Mouse (Mus musculus): ENCODE measurements at regions not wholly inside any gene's neighbourhood (a gene's known extent, or its start where the extent isn't known, plus 50 kb on each side); places are given as distances from the start of the nearest gene placed in this dataset.

GRCm38 (mm10) chr17:48738708-48739107 lies 193.5 kb upstream of the Lrfn2 start:
- Histone ChIP-seq H3K36me3 (no peaks in the 10 kb centered on the region), H3K4me1 (peaks cover 3% of the 10 kb centered on the region), H3K4me2 (no peak overlapping the region), H3K27ac (replicated peaks) (no peak overlapping the region), H3K9me3 (replicated peaks) (no peaks in the 10 kb centered on the region), H3K27me3 (replicated peaks) (no peaks in the 10 kb centered on the region), H3K4me3 (replicated peaks) (no peak overlapping the region), H3K9ac (replicated peaks) (no peak overlapping the region)
- WGBS, result 64% methylated on average over 5 of the region's 5 CpGs
- no peak for ATAC-seq (ENCODE audit: low FRiP score)

GRCm38 (mm10) chr17:48742769-48743405 lies 189.3 kb upstream of the Lrfn2 start:
- Histone ChIP-seq H3K27me3 (replicated peaks) (no peaks in the 10 kb centered on the region), H3K4me1 (no peaks in the 10 kb centered on the region), H3K9me3 (replicated peaks) (no peaks in the 10 kb centered on the region), H3K27ac (replicated peaks) (no peak overlapping the region), H3K9ac (replicated peaks) (no peak overlapping the region), H3K4me3 (replicated peaks) (no peak overlapping the region), H3K4me2 (no peak overlapping the region), H3K36me3 (no peaks in the 10 kb centered on the region)
- no peak for ATAC-seq (ENCODE audit: low FRiP score)
- WGBS, result 88% methylated on average over 13 of the region's 13 CpGs

- WGBS, result 85% methylated on average over 2 of the region's 2 CpGs
Observed at GRCm38 (mm10) chr17:48770099-48770498, 162.1 kb upstream of the Lrfn2 start.

GRCm38 (mm10) chr17:48771721-48772320 lies 160.4 kb upstream of the Lrfn2 start:
- peaks cover 53% of the 10 kb centered on the region for H3K4me1 ChIP-seq

More at GRCm38 (mm10) chr17:48770099-48770498, 162.1 kb upstream of the Lrfn2 start:
- Histone ChIP-seq H3K9ac (replicated peaks) (no peak overlapping the region), H3K4me1 (peaks cover 36% of the 10 kb centered on the region), H3K4me2 (no peak overlapping the region), H3K36me3 (no peaks in the 10 kb centered on the region), H3K27ac (replicated peaks) (no peak overlapping the region), H3K27me3 (replicated peaks) (no peaks in the 10 kb centered on the region), H3K9me3 (replicated peaks) (no peaks in the 10 kb centered on the region), H3K4me3 (replicated peaks) (no peak overlapping the region)
- ATAC-seq (ENCODE audit: low FRiP score), result no peak

GRCm38 (mm10) chr17:48774172-48774890 lies 157.8 kb upstream of the Lrfn2 start:
- no peak overlapping the region for H3K9ac ChIP-seq (replicated peaks)
- no peak overlapping the region for H3K4me2 ChIP-seq
- no peaks in the 10 kb centered on the region for H3K36me3 ChIP-seq
- H3K27ac ChIP-seq (replicated peaks), result peak overlapping the region; percentile 54
- H3K4me3 ChIP-seq (replicated peaks), result no peak overlapping the region
- no peaks in the 10 kb centered on the region for H3K27me3 ChIP-seq (replicated peaks)
- peak; percentile 8; the same call in 1 of the 2 replicates for ATAC-seq (ENCODE audit: low FRiP score)
- peaks cover 56% of the 10 kb centered on the region for H3K4me1 ChIP-seq
- WGBS, result 10% methylated on average over 15 of the region's 15 CpGs
- no peaks in the 10 kb centered on the region for H3K9me3 ChIP-seq (replicated peaks)

More at GRCm38 (mm10) chr17:48771721-48772320, 160.4 kb upstream of the Lrfn2 start:
- Histone ChIP-seq H3K27ac (replicated peaks) (peak overlapping the region; percentile 66), H3K9me3 (replicated peaks) (no peaks in the 10 kb centered on the region), H3K9ac (replicated peaks) (no peak overlapping the region), H3K4me3 (replicated peaks) (no peak overlapping the region), H3K27me3 (replicated peaks) (no peaks in the 10 kb centered on the region), H3K4me2 (peak overlapping the region; percentile 13; the same call in 1 of the 2 replicates), H3K36me3 (no peaks in the 10 kb centered on the region)
- ATAC-seq (ENCODE audit: low FRiP score), result peak; percentile 76
- WGBS, result 26% methylated on average over 13 of the region's 13 CpGs

GRCm38 (mm10) chr17:48775479-48775878 lies 156.7 kb upstream of the Lrfn2 start:
- H3K4me3 ChIP-seq (replicated peaks), result no peak overlapping the region
- no peak overlapping the region for H3K4me2 ChIP-seq
- no peaks in the 10 kb centered on the region for H3K27me3 ChIP-seq (replicated peaks)
- H3K9ac ChIP-seq (replicated peaks), result no peak overlapping the region
- ATAC-seq (ENCODE audit: low FRiP score), result no peak
- no peaks in the 10 kb centered on the region for H3K9me3 ChIP-seq (replicated peaks)
- no peak overlapping the region for H3K27ac ChIP-seq (replicated peaks)
- H3K4me1 ChIP-seq, result peaks cover 56% of the 10 kb centered on the region
- 84% methylated on average over 5 of the region's 5 CpGs for WGBS
- H3K36me3 ChIP-seq, result no peaks in the 10 kb centered on the region

- H3K9ac ChIP-seq (replicated peaks), result no peak overlapping the region
- no peak overlapping the region for H3K4me3 ChIP-seq (replicated peaks)
- H3K27me3 ChIP-seq (replicated peaks), result no peaks in the 10 kb centered on the region
- H3K4me2 ChIP-seq, result no peak overlapping the region
- no peaks in the 10 kb centered on the region for H3K9me3 ChIP-seq (replicated peaks)
- no peaks in the 10 kb centered on the region for H3K36me3 ChIP-seq
- peak overlapping the region; percentile 70 for H3K27ac ChIP-seq (replicated peaks)
- WGBS, result 9% methylated on average over 2 of the region's 2 CpGs
- 0 out of 2 replicates have a peak, but pooled peaks have one; percentile 6 for ATAC-seq (ENCODE audit: low FRiP score)
- H3K4me1 ChIP-seq, result peaks cover 49% of the 10 kb centered on the region
Observed at GRCm38 (mm10) chr17:48776502-48776902, 155.7 kb upstream of the Lrfn2 start.

GRCm38 (mm10) chr17:48780217-48780616 lies 152.0 kb upstream of the Lrfn2 start:
- Histone ChIP-seq H3K4me1 (peaks cover 21% of the 10 kb centered on the region), H3K36me3 (no peaks in the 10 kb centered on the region), H3K9ac (replicated peaks) (no peak overlapping the region), H3K27ac (replicated peaks) (no peak overlapping the region), H3K4me2 (no peak overlapping the region), H3K4me3 (replicated peaks) (no peak overlapping the region), H3K9me3 (replicated peaks) (no peaks in the 10 kb centered on the region), H3K27me3 (replicated peaks) (no peaks in the 10 kb centered on the region)
- ATAC-seq (ENCODE audit: low FRiP score), result no peak
- WGBS, result 82% methylated on average over 7 of the region's 7 CpGs

GRCm38 (mm10) chr17:48784417-48784816 lies 147.8 kb upstream of the Lrfn2 start:
- H3K36me3 ChIP-seq, result no peaks in the 10 kb centered on the region
- no peaks in the 10 kb centered on the region for H3K27me3 ChIP-seq (replicated peaks)
- H3K27ac ChIP-seq (replicated peaks), result 0 out of 2 replicates have a peak overlapping the region, but pooled peaks have one; percentile 9
- no peaks in the 10 kb centered on the region for H3K9me3 ChIP-seq (replicated peaks)
- H3K9ac ChIP-seq (replicated peaks), result no peak overlapping the region
- ATAC-seq (ENCODE audit: low FRiP score), result peak; percentile 43; the same call in 1 of the 2 replicates
- H3K4me3 ChIP-seq (replicated peaks), result no peak overlapping the region
- 0 out of 2 replicates have a peak, but pooled peaks cover 5% of the 10 kb centered on the region for H3K4me1 ChIP-seq
- 72% methylated on average over 5 of the region's 5 CpGs for WGBS
- no peak overlapping the region for H3K4me2 ChIP-seq

- Histone ChIP-seq H3K4me2 (no peak overlapping the region), H3K27ac (replicated peaks) (no peak overlapping the region), H3K9ac (replicated peaks) (no peak overlapping the region), H3K36me3 (no peaks in the 10 kb centered on the region), H3K9me3 (replicated peaks) (no peaks in the 10 kb centered on the region), H3K27me3 (replicated peaks) (no peaks in the 10 kb centered on the region), H3K4me1 (0 out of 2 replicates have a peak, but pooled peaks cover 5% of the 10 kb centered on the region), H3K4me3 (replicated peaks) (no peak overlapping the region)
- 88% methylated on average over 12 of the region's 12 CpGs for WGBS
- ATAC-seq (ENCODE audit: low FRiP score), result no peak
Observed at GRCm38 (mm10) chr17:48786501-48786900, 145.7 kb upstream of the Lrfn2 start.

GRCm38 (mm10) chr17:48789846-48790245 lies 142.3 kb upstream of the Lrfn2 start:
- 86% methylated on average over 7 of the region's 7 CpGs for WGBS
- H3K9ac ChIP-seq (replicated peaks), result no peak overlapping the region
- H3K27me3 ChIP-seq (replicated peaks), result no peaks in the 10 kb centered on the region
- H3K27ac ChIP-seq (replicated peaks), result no peak overlapping the region
- H3K36me3 ChIP-seq, result no peaks in the 10 kb centered on the region
- no peaks in the 10 kb centered on the region for H3K9me3 ChIP-seq (replicated peaks)
- no peak overlapping the region for H3K4me3 ChIP-seq (replicated peaks)
- ATAC-seq (ENCODE audit: low FRiP score), result no peak
- no peak overlapping the region for H3K4me2 ChIP-seq
- H3K4me1 ChIP-seq, result peaks cover 17% of the 10 kb centered on the region

All from neural tube, embryonic 15.5 days (tissue).